Comparison of ENCODE assay signal across 12 mouse cellular contexts in genomic region chr16:30045615-30046014, GRCm38 (mm10). TPM values are rescaled to one million over a fixed set of nuclear protein-coding genes. Genes with fewer than 3 reads are reported as not detected.
DNase-seq lines count a peak whose midpoint lies in the region; ATAC-seq and TF ChIP-seq lines count a peak whose summit lies in the region.
"Had no signal": no experiment of that assay in that cellular context is flagged by ENCODE, and none has a peak within 500 bp of the region (broad histone marks: within the 10 kb centered on the region; RNA-seq: fewer than 3 reads in every experiment).

No protein-coding gene starts in this region.

- H3K9me3 ChIP-seq in intestine, embryonic 15.5 days, result no peaks in the 10 kb centered on the region
- H3K9me3 ChIP-seq in lung, postnatal 0 days (ENCODE audit: low read length), result no peaks in the 10 kb centered on the region
- H3K9me3 ChIP-seq: hindbrain, embryonic 13.5 days had no signal

- H3K27ac ChIP-seq in intestine, embryonic 15.5 days, result peak overlapping the region; percentile 60
- H3K27ac ChIP-seq in lung, postnatal 0 days (ENCODE audit: low read length), result no peak overlapping the region
- H3K27ac ChIP-seq: hindbrain, embryonic 13.5 days; macrophage had no signal

- H3K4me3 ChIP-seq in intestine, embryonic 15.5 days (replicated peaks), result no peak overlapping the region
- no peak overlapping the region for H3K4me3 ChIP-seq in lung, postnatal 0 days (ENCODE audit: low read depth, low read length)
- H3K4me3 ChIP-seq: hindbrain, embryonic 13.5 days had no signal

- H3K9ac ChIP-seq in intestine, embryonic 15.5 days, result no peak overlapping the region
- no peak overlapping the region for H3K9ac ChIP-seq in lung, postnatal 0 days (replicated peaks; ENCODE audit: low read depth)
- H3K9ac ChIP-seq: hindbrain, embryonic 13.5 days had no signal

- peak; percentile 95 for ATAC-seq in intestine, embryonic 15.5 days
- peak; percentile 74 for ATAC-seq in lung, postnatal 0 days

- no peaks in the 10 kb centered on the region for H3K27me3 ChIP-seq in intestine, embryonic 15.5 days (replicated peaks)
- no peaks in the 10 kb centered on the region for H3K27me3 ChIP-seq in lung, postnatal 0 days (replicated peaks; ENCODE audit: insufficient read depth, low read length)

- H3K4me2 ChIP-seq in intestine, embryonic 15.5 days (replicated peaks), result no peak overlapping the region
- H3K4me2 ChIP-seq in lung, postnatal 0 days (replicated peaks; ENCODE audit: low read depth, low read length), result no peak overlapping the region
- H3K4me2 ChIP-seq: hindbrain, embryonic 13.5 days had no signal

- no peak for TF ChIP-seq CTCF in lung, postnatal 0 days (IDR thresholded peaks at IDR 0.05)

- no peak for TF ChIP-seq EP300 in lung, postnatal 0 days (IDR thresholded peaks at IDR 0.05)

- WGBS in intestine, embryonic 15.5 days, result 47% methylated on average over 5 of the region's 5 CpGs
- WGBS in lung, postnatal 0 days, result 41% methylated on average over 5 of the region's 5 CpGs

- H3K4me1 ChIP-seq in intestine, embryonic 15.5 days (replicated peaks), result peaks cover 11% of the 10 kb centered on the region; the same call in 1 of the 2 replicates
- H3K4me1 ChIP-seq in lung, postnatal 0 days (ENCODE audit: insufficient read depth, low read depth, low read length), result no peaks in the 10 kb centered on the region; the same call in 1 of the 2 replicates
- H3K4me1 ChIP-seq: hindbrain, embryonic 13.5 days had no signal

- peak; percentile 71 for DNase-seq in ES-CJ7 (ENCODE audit: low read depth, low spot score)
- peak; percentile 89 for DNase-seq in kidney, postnatal 14 days
- DNase-seq in lung, postnatal 0 days (ENCODE audit: low spot score), result peak; percentile 82
- DNase-seq in cerebellum, adult 11-12 months, result no peak
- no peak for DNase-seq in c-Kit-positive CD71-positive TER-119-positive erythroid progenitor cells, embryonic 14.5 days (ENCODE audit: low spot score)
- DNase-seq in frontal cortex, postnatal 10 days (ENCODE audit: low spot score in 2 of 2), result no peak
- DNase-seq in left cerebral cortex, adult 11 months (ENCODE audit: low spot score), result no peak
- DNase-seq: cerebellum, postnatal 10 days; thymus, adult 2 months had no signal

- H3K36me3 ChIP-seq in intestine, embryonic 15.5 days, result no peaks in the 10 kb centered on the region
- H3K36me3 ChIP-seq in lung, postnatal 0 days (ENCODE audit: insufficient read depth, low read length), result no peaks in the 10 kb centered on the region
- H3K36me3 ChIP-seq: hindbrain, embryonic 13.5 days had no signal

RNA-seq across cellular contexts. Expression of gene Hes1, which starts 18.6 kb away (rescaled TPM):
- polyA plus RNA-seq in intestine, embryonic 15.5 days (2015; fragmentation: Nextera tagmentation; extraction: Ambion mirVana), result 55.7 and 67.4 TPM in 2 replicates
- polyA plus RNA-seq in lung, postnatal 0 days (2015; fragmentation: Nextera tagmentation; extraction: Ambion mirVana), result 89.1 and 93.9 TPM in 2 replicates
- polyA plus RNA-seq: macrophage had no signal

Comparison
In these comparisons a context has a peak if more than half of its experiments do, and no peak if none do; other contexts are left out.
1. DNase-seq: peak in ES-CJ7 (single experiment), kidney, postnatal 14 days (single experiment) and lung, postnatal 0 days (single experiment); none in cerebellum, adult 11-12 months (single experiment), c-Kit-positive CD71-positive TER-119-positive erythroid progenitor cells, embryonic 14.5 days (single experiment), frontal cortex, postnatal 10 days (0 of 2) and left cerebral cortex, adult 11 months (single experiment).